Mouse (Mus musculus): ENCODE measurements around the gene Gas7.
A peak's percentile ranks its signal among the peaks of the same experiment; 100 is the strongest.

Gas7 gene

GRCm38 (mm10) chr11:67488156-67488555, 32.9 kb downstream of the Gas7 start:
- DNase-seq (ENCODE audit: low read depth in 1 of 2, low spot score in 2 of 2), result no peak

- no peak for DNase-seq (ENCODE audit: low read depth in 1 of 2, low spot score in 2 of 2)
These were observed 34.5 kb downstream of the Gas7 start for GRCm38 (mm10) chr11:67489647-67490175.

GRCm38 (mm10) chr11:67496796-67497195, 41.6 kb downstream of the Gas7 start:
- DNase-seq (ENCODE audit: low read depth in 1 of 2, low spot score in 2 of 2), result no peak

GRCm38 (mm10) chr11:67500115-67500514, 44.9 kb downstream of the Gas7 start:
- DNase-seq (ENCODE audit: low read depth in 1 of 2, low spot score in 2 of 2), result no peak

GRCm38 (mm10) chr11:67501468-67502244, 46.4 kb downstream of the Gas7 start:
- no peak for DNase-seq (ENCODE audit: low read depth in 1 of 2, low spot score in 2 of 2)

- no peak for DNase-seq (ENCODE audit: low read depth in 1 of 2, low spot score in 2 of 2)
These were observed 54.1 kb downstream of the Gas7 start for GRCm38 (mm10) chr11:67509219-67509876.

- no peak for DNase-seq (ENCODE audit: low read depth in 1 of 2, low spot score in 2 of 2)
These were observed 55.6 kb downstream of the Gas7 start for GRCm38 (mm10) chr11:67510831-67511230.

GRCm38 (mm10) chr11:67513001-67513400, 57.8 kb downstream of the Gas7 start:
- DNase-seq (ENCODE audit: low read depth in 1 of 2, low spot score in 2 of 2), result no peak

- DNase-seq (ENCODE audit: low read depth in 1 of 2, low spot score in 2 of 2), result no peak
These were observed 59.2 kb downstream of the Gas7 start for GRCm38 (mm10) chr11:67514401-67514800.

GRCm38 (mm10) chr11:67515020-67515911, 60.0 kb downstream of the Gas7 start:
- no peak for DNase-seq (ENCODE audit: low read depth in 1 of 2, low spot score in 2 of 2)

GRCm38 (mm10) chr11:67515912-67516305, 60.7 kb downstream of the Gas7 start:
- no peak for DNase-seq (ENCODE audit: low read depth in 1 of 2, low spot score in 2 of 2)

- no peak for DNase-seq (ENCODE audit: low read depth in 1 of 2, low spot score in 2 of 2)
These were observed 62.5 kb downstream of the Gas7 start for GRCm38 (mm10) chr11:67517748-67518147.

GRCm38 (mm10) chr11:67518985-67519384, 63.7 kb downstream of the Gas7 start:
- DNase-seq (ENCODE audit: low read depth in 1 of 2, low spot score in 2 of 2), result no peak

GRCm38 (mm10) chr11:67522671-67523070, 67.4 kb downstream of the Gas7 start:
- no peak for DNase-seq (ENCODE audit: low read depth in 1 of 2, low spot score in 2 of 2)

GRCm38 (mm10) chr11:67523806-67524205, 68.6 kb downstream of the Gas7 start:
- no peak for DNase-seq (ENCODE audit: low read depth in 1 of 2, low spot score in 2 of 2)

GRCm38 (mm10) chr11:67524731-67525130, 69.5 kb downstream of the Gas7 start:
- DNase-seq (ENCODE audit: low read depth in 1 of 2, low spot score in 2 of 2), result no peak

- no peak for DNase-seq (ENCODE audit: low read depth in 1 of 2, low spot score in 2 of 2)
These were observed 70.6 kb downstream of the Gas7 start for GRCm38 (mm10) chr11:67525841-67526240.

- DNase-seq (ENCODE audit: low read depth in 1 of 2, low spot score in 2 of 2), result peak; percentile 52 to 63
These were observed 71.6 kb downstream of the Gas7 start for GRCm38 (mm10) chr11:67526621-67527545.

- DNase-seq (ENCODE audit: low read depth in 1 of 2, low spot score in 2 of 2), result no peak
These were observed 76.0 kb downstream of the Gas7 start for GRCm38 (mm10) chr11:67531286-67531685.

GRCm38 (mm10) chr11:67531926-67532565, 76.8 kb downstream of the Gas7 start:
- no peak for DNase-seq (ENCODE audit: low read depth in 1 of 2, low spot score in 2 of 2)

All from monocyte, adult 2 months (primary cell).